In the genomic region with DNA sequence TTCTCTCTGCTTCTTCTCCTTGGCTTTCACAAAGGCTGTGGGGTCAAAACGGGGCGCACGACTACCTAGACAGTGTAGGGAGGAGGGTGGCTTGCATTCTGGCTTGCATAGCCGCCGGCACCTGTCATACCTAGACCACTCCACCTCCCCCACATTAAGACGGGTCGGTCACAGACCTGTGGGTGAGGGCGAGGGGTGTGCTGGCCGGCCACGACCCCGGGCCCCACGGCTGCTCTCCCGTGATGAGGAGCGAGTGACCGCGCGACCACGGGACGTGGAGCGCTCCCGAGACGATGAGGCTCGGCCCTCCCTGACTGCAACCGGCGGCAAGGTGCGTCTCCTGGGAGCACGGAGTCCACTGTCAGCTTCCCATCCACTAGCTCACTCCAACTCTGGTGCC, we compare ENCODE assay signal across 8 mouse cellular contexts. TPM values are rescaled to one million over a fixed set of nuclear protein-coding genes. Genes with fewer than 3 reads are reported as not detected.
A peak's percentile ranks its signal among the peaks of the same experiment; 100 is the strongest.
DNase-seq lines count a peak whose midpoint lies in the region; ATAC-seq and TF ChIP-seq lines count a peak whose summit lies in the region.

No protein-coding gene starts in this region.

- H3K4me2 ChIP-seq in limb, embryonic 15.5 days, result peak overlapping the region; percentile 95
- peak overlapping the region; percentile 96 for H3K4me2 ChIP-seq in stomach, embryonic 16.5 days (ENCODE audit: low read depth, low read length)

- WGBS in thymus, adult 2 months, result 65% methylated on average over 27 of the region's 27 CpGs
- WGBS in limb, embryonic 15.5 days, result 24% methylated on average over 27 of the region's 27 CpGs
- 31% methylated on average over 27 of the region's 27 CpGs for WGBS in stomach, embryonic 16.5 days

- ATAC-seq in limb, embryonic 15.5 days (ENCODE audit: insufficient number of reproducible peaks, low FRiP score, low TSS enrichment, low read depth), result 0 out of 2 replicates have a peak, but pooled peaks have one; percentile 32
- ATAC-seq in stomach, embryonic 16.5 days (ENCODE audit: insufficient read depth, low FRiP score), result peak; percentile 27; the same call in 1 of the 2 replicates
- no peak for ATAC-seq in granulocyte monocyte progenitor cell, adult 5-6 weeks (replicated peaks; ENCODE audit: poor library complexity, severe bottlenecking)

- H3K4me3 ChIP-seq in thymus, adult 2 months (ENCODE audit: control insufficient read depth, insufficient read depth, low read length), result no peak overlapping the region
- peak overlapping the region; percentile 46 for H3K4me3 ChIP-seq in limb, embryonic 15.5 days
- no peak overlapping the region; the same call in 1 of the 2 replicates for H3K4me3 ChIP-seq in stomach, embryonic 16.5 days (replicated peaks; ENCODE audit: low read length)

- H3K27ac ChIP-seq in thymus, adult 2 months (ENCODE audit: control insufficient read depth, insufficient read depth, low read length), result no peak overlapping the region
- no peak overlapping the region for H3K27ac ChIP-seq in limb, embryonic 15.5 days
- H3K27ac ChIP-seq in stomach, embryonic 16.5 days (ENCODE audit: low read length), result no peak overlapping the region

- no peak for TF ChIP-seq CTCF in thymus, adult 2 months (IDR thresholded peaks at IDR 0.05; ENCODE audit: borderline replicate concordance, control insufficient read depth, extremely low read depth, insufficient read depth, low read length, poor library complexity)

- no peak for TF ChIP-seq POLR2A in thymus, adult 2 months (IDR thresholded peaks at IDR 0.05; ENCODE audit: control insufficient read depth, extremely low read depth, insufficient read depth, low read length, poor library complexity)

- H3K4me1 ChIP-seq in thymus, adult 2 months (replicated peaks; ENCODE audit: control insufficient read depth, insufficient read depth, low read length), result peaks cover 8% of the 10 kb centered on the region
- peaks cover 22% of the 10 kb centered on the region for H3K4me1 ChIP-seq in limb, embryonic 15.5 days
- H3K4me1 ChIP-seq in stomach, embryonic 16.5 days (ENCODE audit: control insufficient read depth, insufficient read depth, low read length), result peaks cover 22% of the 10 kb centered on the region

- no peaks in the 10 kb centered on the region for H3K9me3 ChIP-seq in limb, embryonic 15.5 days
- no peaks in the 10 kb centered on the region for H3K9me3 ChIP-seq in stomach, embryonic 16.5 days (replicated peaks; ENCODE audit: control insufficient read depth, low read length)

- H3K36me3 ChIP-seq in thymus, adult 2 months (ENCODE audit: control insufficient read depth, insufficient read depth, low read length), result no peaks in the 10 kb centered on the region; the same call in 1 of the 2 replicates
- H3K36me3 ChIP-seq in limb, embryonic 15.5 days, result peaks cover 9% of the 10 kb centered on the region
- H3K36me3 ChIP-seq in stomach, embryonic 16.5 days (ENCODE audit: control insufficient read depth, insufficient read depth, low read length), result 0 out of 2 replicates have a peak, but pooled peaks cover 5% of the 10 kb centered on the region

- intact Hi-C loops in gastrocnemius, postnatal 14 days (cut with DNase I; ENCODE audit: low total_unique reads), result no loop called here

- no peak overlapping the region for H3K9ac ChIP-seq in limb, embryonic 15.5 days
- H3K9ac ChIP-seq in stomach, embryonic 16.5 days (ENCODE audit: low read length), result peak overlapping the region; percentile 69

- DNase-seq in cerebellum, adult 9-11 months, result peak; percentile 52
- DNase-seq in cerebellum, adult 9-10 months, result no peak
- peak; percentile 17 for DNase-seq in thymus, postnatal 14 days
- DNase-seq in thymus, adult 2 months, result no peak
- no peak for DNase-seq in gastrocnemius, postnatal 14 days

- 0 out of 2 replicates have a peak, but pooled peaks cover 2% of the 10 kb centered on the region for H3K27me3 ChIP-seq in thymus, adult 2 months (ENCODE audit: control insufficient read depth, insufficient read depth, low read length)
- peaks cover 7% of the 10 kb centered on the region; the same call in 1 of the 2 replicates for H3K27me3 ChIP-seq in limb, embryonic 15.5 days
- H3K27me3 ChIP-seq in stomach, embryonic 16.5 days (ENCODE audit: control insufficient read depth, insufficient read depth, low read length), result no peaks in the 10 kb centered on the region; the same call in 1 of the 2 replicates

RNA-seq across cellular contexts. Expression of gene Ccdc61, which starts 17.2 kb away (rescaled TPM):
- 56.5 and 67.1 TPM in 2 replicates for polyA plus RNA-seq in thymus, adult 2 months (2012; rRNA removed)
- polyA plus RNA-seq in limb, embryonic 15.5 days (2015; fragmentation: Nextera tagmentation; extraction: Ambion mirVana), result 28.0 TPM in 2 replicates
- polyA plus RNA-seq in stomach, embryonic 16.5 days (2015; fragmentation: Nextera tagmentation; extraction: Ambion mirVana), result 16.7 and 21.2 TPM in 2 replicates
- 34.6 and 45.4 TPM in 2 replicates for total RNA-seq in granulocyte monocyte progenitor cell, adult 5-6 weeks (2014; fragmentation: Nextera tagmentation)
- total RNA-seq in granulocyte monocyte progenitor cell, adult 5-6 weeks (2017), result 11.4 and 12.1 TPM in 2 replicates
- total RNA-seq in gastrocnemius, postnatal 14 days (2021), result 1 to 10 TPM; 5.1 TPM

RNA-seq across cellular contexts. Expression of gene Pglyrp1, which starts 21.9 kb away (rescaled TPM):
- 49.8 and 59.4 TPM in 2 replicates for polyA plus RNA-seq in thymus, adult 2 months (2012; rRNA removed)
- 2.4 and 3.2 TPM in 2 replicates for polyA plus RNA-seq in limb, embryonic 15.5 days (2015; fragmentation: Nextera tagmentation; extraction: Ambion mirVana)
- 119 and 175 TPM in 2 replicates for polyA plus RNA-seq in stomach, embryonic 16.5 days (2015; fragmentation: Nextera tagmentation; extraction: Ambion mirVana)
- 112 and 117 TPM in 2 replicates for total RNA-seq in granulocyte monocyte progenitor cell, adult 5-6 weeks (2014; fragmentation: Nextera tagmentation)
- total RNA-seq in granulocyte monocyte progenitor cell, adult 5-6 weeks (2017), result 17.6 and 21.2 TPM in 2 replicates
- 1 to 10 TPM; 1.4 to 1.5 TPM for total RNA-seq in gastrocnemius, postnatal 14 days (2021)

RNA-seq across cellular contexts. Expression of gene Nova2, which starts 32.7 kb away (rescaled TPM):
- 0.39 and 0.40 TPM in 2 replicates for polyA plus RNA-seq in thymus, adult 2 months (2012; rRNA removed)
- polyA plus RNA-seq in limb, embryonic 15.5 days (2015; fragmentation: Nextera tagmentation; extraction: Ambion mirVana), result 0.36 and 0.68 TPM in 2 replicates
- 0.39 and 0.62 TPM in 2 replicates for polyA plus RNA-seq in stomach, embryonic 16.5 days (2015; fragmentation: Nextera tagmentation; extraction: Ambion mirVana)
- not detected in 2 replicates for total RNA-seq in granulocyte monocyte progenitor cell, adult 5-6 weeks (2014; fragmentation: Nextera tagmentation)
- not detected in 2 replicates for total RNA-seq in granulocyte monocyte progenitor cell, adult 5-6 weeks (2017)
- total RNA-seq in gastrocnemius, postnatal 14 days (2021), result 1 to 10 TPM; 2.6 to 3.3 TPM

RNA-seq across cellular contexts. Expression of gene Mill2, which starts 53.2 kb away (rescaled TPM):
- 1.1 and 1.6 TPM in 2 replicates for polyA plus RNA-seq in thymus, adult 2 months (2012; rRNA removed)
- 0.42 and 0.76 TPM in 2 replicates for polyA plus RNA-seq in limb, embryonic 15.5 days (2015; fragmentation: Nextera tagmentation; extraction: Ambion mirVana)
- polyA plus RNA-seq in stomach, embryonic 16.5 days (2015; fragmentation: Nextera tagmentation; extraction: Ambion mirVana), result 1.3 and 2.1 TPM in 2 replicates
- total RNA-seq in granulocyte monocyte progenitor cell, adult 5-6 weeks (2014; fragmentation: Nextera tagmentation), result 0.34 TPM in 1 of 2 replicates, not detected in the other
- 0.04 TPM in 1 of 2 replicates, not detected in the other for total RNA-seq in granulocyte monocyte progenitor cell, adult 5-6 weeks (2017)
- total RNA-seq in gastrocnemius, postnatal 14 days (2021), result 1 to 10 TPM; 2.6 to 3.2 TPM

Comparison
In these comparisons a context has a peak if more than half of its experiments do, and no peak if none do; other contexts are left out.
1. DNase-seq: peak in cerebellum, adult 9-11 months (single experiment) and thymus, postnatal 14 days (single experiment); none in cerebellum, adult 9-10 months (single experiment), thymus, adult 2 months (single experiment) and gastrocnemius, postnatal 14 days (single experiment).
2. RNA of gene Pglyrp1, which starts 21.9 kb away (polyA plus RNA-seq): 119 to 175 TPM in stomach, embryonic 16.5 days and 49.8 to 59.4 TPM in thymus, adult 2 months; 2.4 to 3.2 TPM in limb, embryonic 15.5 days; every median in the first group is over 10 times any median in the second.